Mouse (Mus musculus) hindbrain, embryonic 14.5 days (tissue): Measurements from ENCODE around the gene Cox11. TPM values are rescaled to one million over a fixed set of nuclear protein-coding genes. Genes with fewer than 3 reads are reported as not detected.

Experiments used
- ATAC-seq: fragments of 200-750 bp; cut with Nextera tagmentation; 2 replicates; pipeline ENCODE4 v1.8.0; 2017; ENCODE audit warnings: moderate number of reproducible peaks, mild to moderate bottlenecking, moderate TSS enrichment, moderate library complexity; ENCODE audit not compliant: low FRiP score
- DNase-seq: peaks from one replicate; pipeline ENCODE4 v3.0.0-alpha.2; 2015; ENCODE audit warnings: low spot score
- H3K27ac ChIP-seq: fragments of 300-500 bp; sonication (generic); 2 replicates; pipeline ENCODE4 v1.5.1; 2014; ENCODE audit warnings: mild to moderate bottlenecking, moderate library complexity
- H3K27me3 ChIP-seq: fragments of 300-500 bp; sonication (generic); 2 replicates; pipeline ENCODE4 v1.6.1; 2014; ENCODE audit warnings: mild to moderate bottlenecking, low read length, mixed read lengths; ENCODE audit not compliant: control insufficient read depth, insufficient read depth
- H3K36me3 ChIP-seq: fragments of 300-500 bp; sonication (generic); replicated peaks from 2 replicates; pipeline ENCODE4 v1.6.1; 2014; ENCODE audit not compliant: control insufficient read depth, insufficient read depth
- H3K4me1 ChIP-seq: fragments of 300-500 bp; sonication (generic); replicated peaks from 2 replicates; pipeline ENCODE4 v1.6.1; 2014; ENCODE audit warnings: antibody characterized with exemption, low read length, mixed read lengths; ENCODE audit not compliant: control insufficient read depth, insufficient read depth
- H3K4me2 ChIP-seq: fragments of 300-500 bp; sonication (generic); replicated peaks from 2 replicates; pipeline ENCODE4 v1.6.1; 2014; ENCODE audit warnings: mild to moderate bottlenecking, moderate library complexity
- H3K4me3 ChIP-seq: fragments of 300-500 bp; sonication (generic); replicated peaks from 2 replicates; pipeline ENCODE4 v1.5.1; 2014; ENCODE audit warnings: mild to moderate bottlenecking, low read length
- H3K9ac ChIP-seq: fragments of 300-500 bp; sonication (generic); 2 replicates; pipeline ENCODE4 v1.6.1; 2014
- H3K9me3 ChIP-seq: fragments of 300-500 bp; sonication (generic); 2 replicates; pipeline ENCODE4 v1.6.1; 2016; ENCODE audit warnings: low read length; ENCODE audit not compliant: control insufficient read depth
- WGBS: fragments of 180-500 bp; shearing (Covaris S2); extraction: QIAGEN DNeasy Blood & Tissue Kit; methylation state at CpG from one replicate; pipeline ENCODE4 v1.1.7; 2014; 5-methylcytosine and 5-hydroxymethylcytosine counted together
- polyA plus RNA-seq: library from polyadenylated mRNA; unstranded; fragments of >200 nt; fragmentation: Nextera tagmentation; extraction: Ambion mirVana; gene quantifications from 2 replicates; pipeline ENCODE4 v1.2.1, GENCODE M21; 2014

Cox11 gene
- polyA plus RNA-seq, 1 experiment from 2014 or later, result 28.4 TPM

DNA sequence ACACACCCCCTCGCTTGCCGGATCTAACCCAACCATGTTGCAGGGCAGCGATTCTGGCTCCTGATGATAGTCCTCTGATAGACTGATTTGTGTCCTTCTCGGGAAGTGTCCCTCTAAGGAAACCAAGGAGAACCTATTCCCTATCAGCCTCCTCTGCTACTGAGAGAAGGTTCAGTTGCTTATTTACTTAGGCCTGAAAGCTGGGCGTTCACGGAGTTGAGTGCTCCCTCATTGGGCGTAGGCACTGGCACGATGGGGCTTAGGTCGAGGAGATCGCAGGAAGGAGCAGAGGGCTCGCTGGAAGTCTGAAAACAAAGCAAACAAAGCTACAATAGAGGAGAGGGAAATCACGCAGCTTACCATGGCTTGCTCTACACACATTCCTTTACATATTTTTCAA lies 19.6 kb downstream of the Cox11 start:
- DNase-seq, result no peak
- Histone ChIP-seq H3K27ac (no peak overlapping the region), H3K27me3 (no peaks in the 10 kb centered on the region), H3K4me2 (no peak overlapping the region), H3K36me3 (peaks cover 13% of the 10 kb centered on the region; the same call in 1 of the 2 replicates), H3K9me3 (no peaks in the 10 kb centered on the region), H3K4me1 (no peaks in the 10 kb centered on the region), H3K9ac (no peak overlapping the region), H3K4me3 (no peak overlapping the region)
- 86% methylated on average over 12 of the region's 12 CpGs for WGBS
- no peak for ATAC-seq

DNA sequence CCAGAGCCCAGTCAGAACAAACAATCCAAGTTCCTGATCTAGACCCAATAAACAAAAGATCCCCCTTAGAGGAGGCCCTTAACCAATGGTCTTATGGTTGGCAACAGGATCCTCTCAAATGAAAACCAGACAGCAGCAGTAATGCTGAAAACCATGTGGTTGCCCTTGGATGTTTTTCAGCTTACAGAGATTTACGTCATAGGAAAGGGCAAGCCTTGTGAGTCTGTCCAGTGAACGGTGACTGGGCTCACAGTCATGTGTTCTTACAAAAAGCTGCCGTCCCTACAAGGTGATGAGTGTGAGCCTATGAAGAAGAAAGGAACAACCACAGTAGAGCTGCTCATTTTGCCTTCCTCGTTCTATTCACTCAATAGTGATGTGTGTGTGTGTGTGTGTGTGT lies 22.7 kb downstream of the Cox11 start:
- no peak overlapping the region for H3K9ac ChIP-seq
- peaks cover 17% of the 10 kb centered on the region; the same call in 1 of the 2 replicates for H3K4me1 ChIP-seq
- H3K27ac ChIP-seq, result no peak overlapping the region
- ATAC-seq, result no peak
- no peak overlapping the region for H3K4me2 ChIP-seq
- no peaks in the 10 kb centered on the region for H3K9me3 ChIP-seq
- H3K4me3 ChIP-seq, result no peak overlapping the region
- DNase-seq, result no peak
- 88% methylated on average over 4 of the region's 4 CpGs for WGBS
- no peaks in the 10 kb centered on the region for H3K27me3 ChIP-seq
- peaks cover 12% of the 10 kb centered on the region; the same call in 1 of the 2 replicates for H3K36me3 ChIP-seq

- H3K9me3 ChIP-seq, result no peaks in the 10 kb centered on the region
- no peaks in the 10 kb centered on the region for H3K27me3 ChIP-seq
- no peak for DNase-seq
- H3K36me3 ChIP-seq, result peaks cover 2% of the 10 kb centered on the region; the same call in 1 of the 2 replicates
- no peak overlapping the region for H3K4me3 ChIP-seq
- no peak overlapping the region for H3K27ac ChIP-seq
- H3K4me1 ChIP-seq, result peaks cover 17% of the 10 kb centered on the region; the same call in 1 of the 2 replicates
- no peak overlapping the region for H3K4me2 ChIP-seq
- ATAC-seq, result no peak
- 88% methylated on average over 3 of the region's 3 CpGs for WGBS
- no peak overlapping the region for H3K9ac ChIP-seq
Measured at GRCm38 (mm10) chr11:90663052-90663451, 25.1 kb downstream of the Cox11 start.

DNA sequence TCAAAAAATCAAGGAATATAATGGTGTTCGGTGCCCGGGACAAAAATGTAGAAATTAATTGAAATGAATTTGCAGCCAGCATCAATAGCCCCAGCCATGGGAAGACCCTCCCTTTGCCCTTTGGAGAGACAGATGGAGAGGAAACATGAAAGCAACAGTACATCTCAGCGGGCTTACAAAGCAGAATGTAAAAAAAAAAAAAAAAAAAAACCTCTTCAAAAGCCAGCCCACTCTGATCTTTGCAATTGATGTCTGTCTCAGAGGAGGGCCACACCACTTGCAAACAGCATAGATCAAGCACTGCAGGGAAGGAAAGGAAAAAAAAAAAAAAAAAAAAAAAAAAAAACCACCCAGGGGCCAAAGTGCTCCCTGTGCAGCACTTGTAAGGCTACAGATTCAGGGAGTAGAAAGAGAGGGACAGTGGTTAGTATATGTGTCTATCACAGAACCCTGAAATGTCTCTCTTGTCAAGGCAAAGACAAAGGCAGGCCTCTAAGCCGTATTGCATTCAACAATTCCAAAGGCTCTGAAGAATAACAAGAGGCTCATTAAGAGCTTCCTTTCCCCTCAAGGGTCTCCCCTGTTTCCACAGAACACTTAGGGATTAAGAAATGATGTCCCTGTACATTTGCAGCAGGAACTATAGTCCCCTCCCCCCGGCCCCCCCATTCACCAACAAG lies 25.8 kb downstream of the Cox11 start:
- Histone ChIP-seq H3K4me1 (peaks cover 17% of the 10 kb centered on the region; the same call in 1 of the 2 replicates), H3K9ac (no peak overlapping the region), H3K4me2 (no peak overlapping the region), H3K9me3 (no peaks in the 10 kb centered on the region), H3K27me3 (no peaks in the 10 kb centered on the region), H3K36me3 (peaks cover 3% of the 10 kb centered on the region; the same call in 1 of the 2 replicates), H3K4me3 (no peak overlapping the region), H3K27ac (no peak overlapping the region)
- DNase-seq (no peak), ATAC-seq (no peak)
- 22% methylated on average over 5 of the region's 5 CpGs for WGBS

GRCm38 (mm10) chr11:90664345-90664986 lies 26.5 kb downstream of the Cox11 start:
- Histone ChIP-seq H3K36me3 (peaks cover 3% of the 10 kb centered on the region; the same call in 1 of the 2 replicates), H3K9ac (no peak overlapping the region), H3K9me3 (no peaks in the 10 kb centered on the region), H3K4me1 (peaks cover 17% of the 10 kb centered on the region; the same call in 1 of the 2 replicates), H3K27me3 (no peaks in the 10 kb centered on the region), H3K27ac (peak overlapping the region; percentile 1; the same call in 1 of the 2 replicates), H3K4me3 (no peak overlapping the region), H3K4me2 (no peak overlapping the region)
- no peak for ATAC-seq
- no peak for DNase-seq
- WGBS, result 31% methylated on average over 8 of the region's 8 CpGs

- DNase-seq (no peak), ATAC-seq (no peak)
- 22% methylated on average over 6 of the region's 6 CpGs for WGBS
- no peaks in the 10 kb centered on the region for H3K9me3 ChIP-seq
- no peak overlapping the region for H3K4me3 ChIP-seq
- H3K36me3 ChIP-seq, result peaks cover 3% of the 10 kb centered on the region; the same call in 1 of the 2 replicates
- no peaks in the 10 kb centered on the region for H3K27me3 ChIP-seq
- peaks cover 17% of the 10 kb centered on the region; the same call in 1 of the 2 replicates for H3K4me1 ChIP-seq
- 0 out of 2 replicates have a peak overlapping the region, but pooled peaks have one; percentile 21 for H3K27ac ChIP-seq
- H3K9ac ChIP-seq, result no peak overlapping the region
- H3K4me2 ChIP-seq, result no peak overlapping the region
Measured at GRCm38 (mm10) chr11:90665161-90665560, 27.2 kb downstream of the Cox11 start.

DNA sequence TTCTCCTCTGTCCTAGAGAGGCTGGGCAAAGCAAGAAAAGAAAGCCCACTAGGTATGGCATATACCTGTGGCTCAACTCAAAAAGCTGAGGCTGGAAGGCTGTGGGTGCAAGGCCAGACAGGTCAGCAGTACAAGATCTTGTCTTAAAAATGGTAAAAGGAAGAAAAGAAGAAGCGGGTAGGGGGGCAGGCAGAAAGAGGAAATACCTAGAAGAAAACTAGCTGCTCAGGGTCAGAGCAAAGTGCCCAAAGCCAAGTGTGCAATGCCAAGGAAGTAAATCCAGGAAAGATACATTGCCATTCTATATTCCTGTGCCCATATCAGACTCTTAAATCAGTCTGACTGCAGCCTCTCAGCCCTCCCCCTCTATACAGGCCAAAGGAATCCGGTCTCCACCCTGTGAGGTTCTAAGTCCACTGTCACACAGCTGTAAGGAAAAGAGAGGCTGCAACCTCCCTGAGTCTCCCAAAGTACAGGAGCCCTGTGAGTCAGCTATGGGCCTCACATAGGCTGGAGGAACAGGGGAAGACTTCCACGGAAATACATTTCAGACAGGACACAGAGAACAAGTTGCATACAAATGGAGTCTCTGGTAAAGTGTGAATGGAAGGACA lies 28.3 kb downstream of the Cox11 start:
- H3K27ac ChIP-seq, result no peak overlapping the region
- ATAC-seq, result no peak
- 72% methylated on average over 3 of the region's 3 CpGs for WGBS

GRCm38 (mm10) chr11:90666916-90667315 lies 28.9 kb downstream of the Cox11 start:
- Histone ChIP-seq H3K27me3 (no peaks in the 10 kb centered on the region), H3K4me3 (no peak overlapping the region), H3K4me2 (no peak overlapping the region), H3K9ac (no peak overlapping the region), H3K9me3 (no peaks in the 10 kb centered on the region), H3K4me1 (peaks cover 17% of the 10 kb centered on the region; the same call in 1 of the 2 replicates), H3K36me3 (0 out of 2 replicates have a peak, but pooled peaks cover 3% of the 10 kb centered on the region), H3K27ac (no peak overlapping the region)
- no peak for ATAC-seq
- no peak for DNase-seq
- WGBS, result 91% methylated on average over 4 of the region's 4 CpGs

More for the DNA sequence above, 28.3 kb downstream of the Cox11 start:
- H3K4me1 ChIP-seq, result peaks cover 17% of the 10 kb centered on the region; the same call in 1 of the 2 replicates
- DNase-seq, result no peak
- H3K4me3 ChIP-seq, result no peak overlapping the region
- H3K27me3 ChIP-seq, result no peaks in the 10 kb centered on the region
- H3K4me2 ChIP-seq, result no peak overlapping the region
- 0 out of 2 replicates have a peak, but pooled peaks cover 3% of the 10 kb centered on the region for H3K36me3 ChIP-seq
- H3K9me3 ChIP-seq, result no peaks in the 10 kb centered on the region
- H3K9ac ChIP-seq, result no peak overlapping the region

DNA sequence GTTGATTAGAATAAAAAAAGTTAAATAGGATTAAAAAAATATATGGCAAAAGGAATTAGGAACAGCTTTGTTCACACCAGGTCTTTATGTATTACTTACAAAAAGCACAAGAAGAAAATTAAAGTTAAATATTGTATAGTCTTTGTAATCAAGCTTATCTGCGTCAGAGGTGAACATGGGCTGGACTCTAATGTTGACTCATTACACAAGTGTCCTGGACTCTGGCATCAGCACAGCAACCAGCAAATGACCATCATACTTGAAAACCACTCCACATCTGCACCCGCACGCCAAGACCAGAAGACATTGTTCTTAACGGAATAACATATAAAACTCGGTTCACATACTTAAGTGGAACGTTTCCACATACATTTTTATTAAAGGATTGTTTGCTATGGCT lies 29.4 kb downstream of the Cox11 start:
- DNase-seq (no peak), ATAC-seq (no peak)
- H3K9me3 ChIP-seq, result no peaks in the 10 kb centered on the region
- peaks cover 17% of the 10 kb centered on the region; the same call in 1 of the 2 replicates for H3K4me1 ChIP-seq
- no peak overlapping the region for H3K9ac ChIP-seq
- H3K36me3 ChIP-seq, result 0 out of 2 replicates have a peak, but pooled peaks cover 3% of the 10 kb centered on the region
- WGBS, result 96% methylated on average over 6 of the region's 6 CpGs
- H3K27ac ChIP-seq, result no peak overlapping the region
- H3K4me2 ChIP-seq, result no peak overlapping the region
- H3K4me3 ChIP-seq, result no peak overlapping the region
- no peaks in the 10 kb centered on the region for H3K27me3 ChIP-seq
